Mouse (Mus musculus): ENCODE results near the gene Irf6. TPM values are rescaled to one million over a fixed set of nuclear protein-coding genes. Genes with fewer than 3 reads are reported as not detected.

The Irf6 gene
- total RNA-seq, 2 experiments from 2014 or later = 0.68 to 1.1 TPM

DNA sequence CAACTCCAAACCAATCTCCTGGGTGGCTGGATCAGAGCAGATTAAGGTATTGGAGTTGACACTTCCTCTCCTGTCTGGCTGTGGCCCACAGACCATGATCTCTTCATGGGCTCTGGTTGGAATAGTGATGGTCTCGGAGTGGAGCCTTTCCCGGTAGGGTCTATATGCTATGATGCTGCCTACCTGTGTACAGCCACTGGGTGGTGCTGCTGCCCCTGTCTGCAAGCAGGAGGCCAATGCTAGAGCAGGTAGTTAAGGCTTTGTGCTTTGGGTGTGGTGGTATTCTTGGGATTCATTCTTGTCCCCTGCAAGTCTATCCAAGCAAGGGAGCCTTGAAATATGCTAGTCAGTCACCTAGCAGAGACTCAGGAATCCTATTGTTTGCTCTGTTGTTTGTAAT, 55.3 kb downstream of the Irf6 start:
- no peak overlapping the region for H3K4me3 ChIP-seq
- TF ChIP-seq CTCF (IDR thresholded peaks at IDR 0.05) = peak; percentile 93
- no peak overlapping the region for H3K27ac ChIP-seq
- intact Hi-C loops (cut with DNase I) = loop anchor here (1.0 to 2.0 kb wide), 3 partner anchors 43 to 175 kb away; no protein-coding TSS in a partner anchor
- DNase-seq (ENCODE audit: extremely low spot score in 1 of 2, low spot score in 2 of 2) = peak; percentile 52 to 64

DNA sequence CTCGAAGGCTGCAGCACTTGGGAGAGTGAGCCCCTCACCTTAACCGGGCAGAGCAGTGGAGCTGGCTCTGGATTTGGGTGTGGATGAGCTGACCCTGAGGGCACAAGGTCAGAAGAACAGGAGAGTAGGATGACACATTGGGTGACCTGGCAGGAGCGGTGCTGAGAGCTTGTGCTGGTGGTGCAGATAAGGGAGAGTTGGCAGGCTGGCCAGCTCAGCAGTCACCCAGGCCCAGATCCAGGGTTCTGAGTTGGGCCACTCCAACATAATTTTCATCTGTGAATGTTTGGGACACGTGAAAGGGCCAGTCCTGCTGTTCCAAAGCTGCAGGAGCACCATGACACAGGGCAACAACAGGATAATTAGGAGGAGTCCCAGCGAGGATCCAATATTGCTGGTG, 58.5 kb downstream of the Irf6 start:
- H3K4me3 ChIP-seq = no peak overlapping the region
- intact Hi-C loops (cut with DNase I) = no loop called here

DNA sequence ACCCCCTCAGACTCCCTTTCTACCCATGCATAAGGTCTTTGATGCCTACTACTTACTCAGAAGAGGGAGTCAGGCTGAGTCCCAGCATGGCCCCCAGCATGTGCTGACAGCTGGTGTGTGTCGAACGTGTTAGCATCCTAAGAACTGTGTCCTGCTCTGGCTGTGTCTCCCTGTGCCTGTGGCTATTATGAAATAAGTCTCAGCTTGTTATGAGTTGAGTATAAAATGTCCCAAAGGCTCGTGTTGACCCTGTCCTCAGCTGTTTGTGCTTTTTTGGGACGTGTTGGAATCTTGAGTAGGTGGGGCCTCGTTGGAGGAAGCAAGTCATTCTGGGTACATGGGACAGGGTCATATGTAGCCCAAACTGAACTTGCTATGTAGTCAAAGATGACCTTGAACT, 61.1 kb downstream of the Irf6 start:
- Histone ChIP-seq H3K4me3 (no peak overlapping the region), H3K27ac (no peak overlapping the region)
- TF ChIP-seq CTCF (IDR thresholded peaks at IDR 0.05) = no peak
- no peak for DNase-seq (ENCODE audit: extremely low spot score in 1 of 2, low spot score in 2 of 2)
- intact Hi-C loops (cut with DNase I) = no loop called here

More for the DNA sequence above, 58.5 kb downstream of the Irf6 start:
- TF ChIP-seq CTCF (IDR thresholded peaks at IDR 0.05) = no peak
- no peak overlapping the region for H3K27ac ChIP-seq
- no peak for DNase-seq (ENCODE audit: extremely low spot score in 1 of 2, low spot score in 2 of 2)

DNA sequence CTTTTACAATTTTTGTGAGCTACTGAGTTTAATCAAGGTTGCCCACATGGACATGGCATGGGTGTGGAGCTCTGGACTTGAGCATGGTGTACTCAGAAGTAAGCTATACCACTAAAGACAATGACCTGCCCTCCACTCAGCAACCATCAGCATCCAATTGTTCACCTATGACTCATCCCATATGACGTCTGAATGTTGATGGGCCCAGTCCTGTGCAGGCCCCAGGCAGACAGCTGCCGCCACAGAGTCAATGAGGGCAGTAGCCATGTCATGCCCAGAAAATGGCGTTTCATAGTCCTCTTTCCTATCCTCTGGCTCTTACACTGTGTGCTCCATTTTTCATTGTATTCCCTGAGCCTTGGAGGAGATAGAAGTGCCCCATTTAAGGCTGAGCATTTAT, 63.1 kb downstream of the Irf6 start:
- intact Hi-C loops (cut with DNase I) = no loop called here
- no peak for DNase-seq (ENCODE audit: extremely low spot score in 1 of 2, low spot score in 2 of 2)
- Histone ChIP-seq H3K4me3 (no peak overlapping the region), H3K27ac (no peak overlapping the region)
- no peak for TF ChIP-seq CTCF (IDR thresholded peaks at IDR 0.05)

DNA sequence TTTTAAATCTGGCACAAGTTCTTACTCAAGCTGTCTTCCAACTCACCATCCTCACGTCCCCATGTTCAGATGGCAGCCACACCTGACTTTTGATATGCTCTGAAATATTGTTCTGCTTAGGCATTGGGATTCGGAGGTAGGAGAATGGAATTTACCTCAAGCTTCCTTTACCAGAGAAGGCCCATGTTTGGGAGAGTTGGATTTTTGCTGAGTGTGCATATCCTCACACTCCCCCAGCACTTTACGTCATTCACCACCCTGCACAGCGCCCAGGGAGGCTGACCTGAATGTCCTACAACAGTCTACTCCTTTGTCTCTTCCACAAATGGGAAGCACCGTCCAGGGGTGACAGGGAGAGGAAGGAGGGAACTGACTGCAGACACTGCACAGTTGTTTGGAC, 67.5 kb downstream of the Irf6 start:
- DNase-seq (ENCODE audit: extremely low spot score in 1 of 2, low spot score in 2 of 2) = no peak
- intact Hi-C loops (cut with DNase I) = no loop called here
- Histone ChIP-seq H3K4me3 (no peak overlapping the region), H3K27ac (no peak overlapping the region)
- no peak for TF ChIP-seq CTCF (IDR thresholded peaks at IDR 0.05)

Other genes with a start within 250 kb of the Irf6 start
- gene Syt14, start 117.3 kb upstream of the Irf6 start, total RNA-seq (2021) = 10 to 100 TPM; 27.5 to 28.2 TPM
- 10 to 100 TPM; 20.9 to 25.5 TPM for gene Diexf, start 22.8 kb upstream of the Irf6 start, total RNA-seq (2021)
- gene A130010J15Rik, start 14.9 kb downstream of the Irf6 start, total RNA-seq (2021) = 1 to 10 TPM; 3.4 to 3.5 TPM
- 1 to 10 TPM; 1.2 to 1.8 TPM for gene Traf3ip3, start 48.6 kb downstream of the Irf6 start, total RNA-seq (2021)
- gene Lamb3, start 54.6 kb downstream of the Irf6 start, total RNA-seq (2021) = 1 to 10 TPM in 1 of 2 experiments, under 1 TPM in 1; 0.97 to 1.1 TPM
- 10 to 100 TPM; 17.4 to 18.1 TPM for gene Hsd11b1, start 111.0 kb downstream of the Irf6 start, total RNA-seq (2021)
- gene G0s2, start 120.1 kb downstream of the Irf6 start, total RNA-seq (2021) = 1 to 10 TPM; 6.0 to 7.3 TPM
- 10 to 100 TPM; 41.7 to 47.6 TPM for gene Camk1g, start 217.2 kb downstream of the Irf6 start, total RNA-seq (2021)

All from left cerebral cortex, adult 2 months (tissue).